Mouse (Mus musculus) forebrain, embryonic 10.5 days (tissue): ENCODE data around the gene Lipc. TPM values are rescaled to one million over a fixed set of nuclear protein-coding genes. Genes with fewer than 3 reads are reported as not detected.

Source experiments
- DNase-seq: peaks from one replicate; pipeline ENCODE4 v3.0.0-alpha.2; 2017; ENCODE audit warnings: low spot score; ENCODE audit errors: extremely low spot score
- H3K27ac ChIP-seq: fragments of 300-500 bp; sonication (generic); 2 replicates; pipeline ENCODE4 v1.5.1; 2016; ENCODE audit warnings: mild to moderate bottlenecking
- H3K27me3 ChIP-seq: fragments of 300-500 bp; sonication (generic); 2 replicates; pipeline ENCODE4 v1.6.1; 2016; ENCODE audit warnings: mild to moderate bottlenecking; ENCODE audit not compliant: poor library complexity, severe bottlenecking
- H3K36me3 ChIP-seq: fragments of 300-500 bp; sonication (generic); replicated peaks from 2 replicates; pipeline ENCODE4 v1.6.1; 2016; ENCODE audit warnings: mild to moderate bottlenecking, moderate library complexity
- H3K4me1 ChIP-seq: fragments of 300-500 bp; sonication (generic); 2 replicates; pipeline ENCODE4 v1.6.1; 2016
- H3K4me3 ChIP-seq: fragments of 300-500 bp; sonication (generic); 2 replicates; pipeline ENCODE4 v1.5.1; 2016; ENCODE audit warnings: mild to moderate bottlenecking, moderate library complexity
- H3K9me3 ChIP-seq: fragments of 300-500 bp; sonication (generic); 2 replicates; pipeline ENCODE4 v1.6.1; 2016; ENCODE audit warnings: mild to moderate bottlenecking, moderate library complexity
- WGBS: fragments of 180-500 bp; shearing (Covaris S2); methylation state at CpG from one replicate; pipeline ENCODE4 v1.1.7; 2016; 5-methylcytosine and 5-hydroxymethylcytosine counted together
- microRNA-seq: library from miRNA; unstranded; fragments of <30 nt; microRNA quantifications from one replicate; pipeline ENCODE4, GENCODE M21; 2017
- polyA plus RNA-seq: library from polyadenylated mRNA; unstranded; fragments of >200 nt; fragmentation: Nextera tagmentation; extraction: Ambion mirVana; gene quantifications from 2 replicates; pipeline ENCODE4 v1.2.1, GENCODE M21; 2016

Lipc gene
- polyA plus RNA-seq, 1 experiment from 2014 or later: not detected

- WGBS: 90% methylated on average over 5 of the region's 5 CpGs
- no peaks in the 10 kb centered on the region for H3K4me1 ChIP-seq
- H3K27ac ChIP-seq: no peak overlapping the region
- H3K9me3 ChIP-seq: no peaks in the 10 kb centered on the region
- peaks cover 63% of the 10 kb centered on the region for H3K36me3 ChIP-seq
- no peaks in the 10 kb centered on the region for H3K27me3 ChIP-seq
- no peak for DNase-seq
- H3K4me3 ChIP-seq: no peak overlapping the region
Observed at GRCm38 (mm10) chr9:70760974-70761373, 191.1 kb downstream of the Lipc start.

DNA sequence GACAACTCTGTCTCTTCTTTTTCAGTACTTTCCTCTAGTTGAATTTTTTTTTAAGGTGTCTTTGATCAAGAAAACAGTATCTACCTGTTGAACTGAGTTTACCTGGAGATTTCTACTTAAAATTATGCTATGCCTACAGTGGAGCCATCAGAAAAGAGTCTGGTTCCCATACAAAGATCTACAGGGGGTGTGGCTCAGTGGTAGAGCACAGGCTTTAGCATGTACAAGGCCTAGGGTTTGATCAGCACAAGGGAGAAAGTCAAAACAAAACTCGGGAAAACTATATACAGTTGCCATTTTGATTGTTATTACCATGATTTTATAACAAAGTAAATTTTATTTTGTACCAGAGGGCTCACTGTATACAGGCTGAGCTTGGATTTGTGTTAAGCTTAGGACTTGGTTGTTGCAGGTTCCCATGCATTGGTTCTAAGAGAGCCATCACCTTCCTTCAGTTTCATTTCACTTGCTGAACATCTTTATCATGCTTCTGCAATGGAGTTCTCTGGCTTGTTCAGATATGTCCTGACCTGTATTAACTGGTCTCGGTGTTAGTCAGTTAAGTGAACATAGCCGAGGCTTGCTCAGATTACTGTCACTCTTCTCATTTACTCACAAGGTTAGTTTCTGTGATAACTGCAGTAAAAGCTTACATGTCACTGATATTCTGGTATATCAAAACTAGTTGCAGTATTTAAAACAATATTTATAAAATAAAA is 200.4 kb downstream of the Lipc start:
- no peak for DNase-seq
- no peaks in the 10 kb centered on the region for H3K4me1 ChIP-seq
- H3K27me3 ChIP-seq: no peaks in the 10 kb centered on the region
- H3K36me3 ChIP-seq: peaks cover 54% of the 10 kb centered on the region
- H3K9me3 ChIP-seq: no peaks in the 10 kb centered on the region
- H3K4me3 ChIP-seq: no peak overlapping the region
- H3K27ac ChIP-seq: no peak overlapping the region
- 90% methylated on average over 3 of the region's 3 CpGs for WGBS

Small RNA genes lying within 50 kb of the gene (microRNA-seq; reads per million reads assigned to microRNA genes)
- not detected for gene Gm25149

Other genes starting within 250 kb of the Lipc start
- not detected in 2 replicates for gene Aqp9, start 216.5 kb upstream of the Lipc start, polyA plus RNA-seq